Mouse (Mus musculus) Patski (cell line): ENCODE measurements at regions not wholly inside any gene's neighbourhood (a gene's known extent, or its start where the extent isn't known, plus 50 kb on each side); places are given as distances from the start of the nearest gene placed in this dataset.

Experiments used
- ATAC-seq: fragments of 100-300 bp; one replicate; pipeline ENCODE4 v1.8.0; 2021
- CTCF ChIA-PET: fragments of 350-600 bp; sonication (Branson Sonifier 250); formaldehyde crosslinking; loops from one replicate; lab custom pipeline; 2022; ENCODE audit warnings: inconsistent platforms; lab: Charles Lee
- POLR2A ChIA-PET: fragments of 350-600 bp; sonication (Branson Sonifier 250); formaldehyde crosslinking; loops from one replicate; lab custom pipeline; 2022; ENCODE audit warnings: antibody characterized with exemption, inconsistent platforms; lab: Charles Lee
- DNase-seq: peaks from one replicate; pipeline ENCODE4 v3.0.0-alpha.2; 2011; ENCODE audit warnings: low read depth, low spot score
- H3K27me3 ChIP-seq: fragments of 371-371 bp; one replicate; pipeline ENCODE4 v1.5.1; 2021
- CTCF ChIP-seq: fragments of 100-300 bp; IDR thresholded peaks from one replicate; pipeline ENCODE4 v1.5.1; 2021
- in situ Hi-C: fragments of 300-500 bp; cut with MboI; formaldehyde crosslinking; loops from 3 replicates; pipeline ENCODE4 v1.11.1; 2018; ENCODE audit warnings: low pct_unique_long_range_greater_than_20kb, mixed read lengths

DNA sequence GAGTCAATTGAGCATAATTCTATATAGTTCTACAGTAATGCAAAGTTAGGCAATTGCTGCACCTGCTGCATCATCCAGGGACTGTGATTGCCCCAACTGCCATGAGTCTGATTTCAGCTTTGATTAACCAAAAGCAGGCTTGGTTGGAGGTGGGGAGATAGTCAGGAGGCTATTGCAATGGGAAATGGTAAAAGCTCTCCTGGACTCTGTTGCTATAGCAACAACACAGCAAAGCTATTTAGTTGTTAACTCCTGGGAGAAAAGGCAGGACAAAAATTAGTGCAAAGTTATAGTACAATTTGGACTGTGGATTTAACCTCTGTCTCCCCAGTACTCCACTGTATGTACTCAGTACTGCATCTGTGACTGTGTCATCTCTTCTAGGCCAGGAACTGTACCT is 51.7 kb upstream of the Rasgrf1 start:
- ATAC-seq (no peak), DNase-seq (no peak)
- no peak for TF ChIP-seq CTCF
- POLR2A ChIA-PET, result no interaction called here
- CTCF ChIA-PET, result interaction anchor here (1.2 kb wide), 1 partner anchor 11 kb away, joined by 3 read pairs; no protein-coding TSS in a partner anchor
- H3K27me3 ChIP-seq, result peaks cover 3% of the 10 kb centered on the region
- in situ Hi-C loops, result no loop called here

DNA sequence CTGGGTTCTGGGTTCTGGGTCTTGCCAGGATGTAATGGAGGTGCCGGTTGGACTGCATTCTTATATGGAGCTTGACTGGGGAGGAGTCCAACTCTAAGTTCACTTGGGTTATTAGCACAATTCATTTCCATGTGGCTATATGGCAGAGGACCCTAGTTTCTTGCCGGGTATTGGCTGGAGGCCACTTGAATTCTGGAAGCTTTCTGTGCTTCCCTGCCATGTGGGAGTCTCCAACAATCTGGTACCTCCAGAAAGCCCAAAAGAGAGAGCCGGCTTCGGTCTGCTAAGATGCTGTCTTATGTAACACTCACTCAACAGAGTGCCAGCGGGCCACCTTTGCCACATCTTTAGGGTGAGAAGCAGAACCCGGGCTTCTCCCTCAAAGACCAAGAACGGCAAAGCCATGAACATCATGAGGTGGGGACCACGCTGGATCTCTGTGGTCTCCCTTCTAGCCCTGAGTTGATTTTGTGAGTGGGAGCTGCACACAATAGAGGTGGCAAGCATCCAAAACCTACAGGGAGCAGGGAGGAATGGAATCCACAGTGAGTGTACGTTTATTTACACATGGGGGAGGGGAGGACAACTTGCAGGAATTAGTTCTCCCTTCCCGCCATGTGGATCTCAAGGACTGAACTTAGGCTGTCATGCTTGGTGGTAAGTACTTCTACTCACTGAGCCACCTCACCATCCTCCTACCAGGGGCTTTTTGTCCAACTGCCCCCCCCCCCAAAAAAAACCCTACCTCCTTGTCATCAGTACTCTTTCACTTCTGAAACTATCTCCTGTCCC is 59.0 kb upstream of the Rasgrf1 start:
- in situ Hi-C loops, result no loop called here
- no peak for TF ChIP-seq CTCF
- ChIA-PET CTCF (interaction anchor here (1.0 kb wide), 1 partner anchor 267 kb away, joined by 3 read pairs; no protein-coding TSS in a partner anchor), POLR2A (no interaction called here)
- no peaks in the 10 kb centered on the region for H3K27me3 ChIP-seq
- ATAC-seq, result no peak
- no peak for DNase-seq

DNA sequence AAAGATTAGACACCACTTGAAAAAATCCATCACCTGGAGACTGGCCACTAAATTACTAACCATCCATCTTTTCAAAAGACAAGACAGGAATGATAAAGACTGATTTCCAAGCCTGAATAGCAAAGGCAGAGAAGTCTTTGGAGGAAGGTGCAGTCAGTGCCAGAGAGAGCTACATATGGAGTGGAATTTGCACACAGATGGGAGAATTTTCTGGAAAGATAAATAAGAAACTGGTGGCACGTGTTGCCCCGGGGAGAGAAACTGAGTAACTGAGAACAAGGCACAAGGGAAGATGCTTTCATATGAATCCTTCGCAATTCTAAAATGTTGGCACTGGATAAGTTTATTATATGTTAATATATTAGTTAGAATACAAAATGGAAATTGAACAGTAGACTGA is 59.8 kb upstream of the Rasgrf1 start:
- ATAC-seq (no peak), DNase-seq (no peak)
- H3K27me3 ChIP-seq, result no peaks in the 10 kb centered on the region
- in situ Hi-C loops, result no loop called here
- ChIA-PET CTCF (no interaction called here), POLR2A (no interaction called here)
- no peak for TF ChIP-seq CTCF

DNA sequence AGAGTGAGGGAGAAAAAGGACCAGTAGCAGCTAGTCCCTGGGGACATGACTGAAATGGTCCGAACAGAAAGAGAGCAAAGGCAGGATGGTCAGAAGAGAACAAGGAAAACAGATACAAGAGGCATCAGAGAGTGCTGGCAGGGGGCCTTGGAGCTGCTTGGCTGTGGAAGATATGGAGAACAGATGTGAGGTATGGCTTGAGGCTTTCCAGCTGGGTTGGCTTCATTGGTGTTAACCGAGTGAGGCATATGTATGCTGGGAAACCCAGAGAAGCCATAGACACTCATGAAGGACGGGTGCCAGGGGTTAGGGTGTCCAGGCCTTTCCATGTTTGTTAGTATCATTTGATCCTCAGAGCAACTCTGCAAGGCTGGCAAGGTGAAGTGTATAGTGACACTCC is 61.1 kb upstream of the Rasgrf1 start:
- no peaks in the 10 kb centered on the region for H3K27me3 ChIP-seq
- no peak for TF ChIP-seq CTCF
- CTCF ChIA-PET, result no interaction called here
- POLR2A ChIA-PET, result no interaction called here
- DNase-seq (no peak), ATAC-seq (no peak)
- in situ Hi-C loops, result no loop called here

DNA sequence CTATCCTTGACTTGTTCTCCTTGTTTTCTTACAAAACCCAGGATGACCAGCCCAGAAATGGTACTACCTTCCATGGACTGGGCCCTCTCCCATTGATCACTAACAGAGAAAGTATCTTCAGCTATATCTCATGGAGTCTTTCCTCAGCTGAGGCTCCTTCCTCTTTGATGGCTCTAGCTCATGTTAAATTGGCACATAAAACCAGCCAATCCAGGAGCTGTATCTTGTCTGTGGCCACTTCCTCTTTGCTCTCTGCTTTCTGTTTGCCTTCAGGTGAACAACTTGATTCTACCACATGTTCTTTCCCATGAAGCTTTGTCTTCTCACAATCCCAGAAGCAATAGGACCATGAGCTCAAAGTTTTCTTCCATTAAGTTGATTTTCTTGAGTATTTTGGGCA is 62.7 kb upstream of the Rasgrf1 start:
- CTCF ChIA-PET, result interaction anchor here (0.8 to 0.9 kb wide), 2 partner anchors 11 to 14 kb away, joined by 3 read pairs; no protein-coding TSS in a partner anchor
- POLR2A ChIA-PET, result no interaction called here

DNA sequence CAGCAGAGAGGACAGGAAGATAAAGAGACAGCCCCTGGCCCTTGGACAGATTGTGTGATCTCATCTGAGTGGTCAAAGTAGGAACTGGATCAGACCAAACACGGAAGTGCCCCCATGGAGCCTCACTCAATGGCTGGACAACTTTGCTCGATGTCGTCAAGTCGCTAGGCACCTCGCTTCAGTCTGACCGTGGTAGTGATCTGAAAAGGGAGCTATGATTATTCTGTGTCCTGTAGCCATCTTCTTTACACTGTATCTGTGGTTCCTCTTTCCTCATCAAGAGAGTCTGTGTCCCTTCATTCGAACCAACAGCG is 67.0 kb upstream of the Rasgrf1 start:
- TF ChIP-seq CTCF, result no peak
- DNase-seq, result no peak
- in situ Hi-C loops, result no loop called here
- POLR2A ChIA-PET, result no interaction called here
- CTCF ChIA-PET, result no interaction called here
- no peaks in the 10 kb centered on the region for H3K27me3 ChIP-seq
- no peak for ATAC-seq

More for the DNA sequence above, 62.7 kb upstream of the Rasgrf1 start:
- ATAC-seq, result no peak
- DNase-seq, result no peak
- no peaks in the 10 kb centered on the region for H3K27me3 ChIP-seq
- no peak for TF ChIP-seq CTCF
- in situ Hi-C loops, result no loop called here

DNA sequence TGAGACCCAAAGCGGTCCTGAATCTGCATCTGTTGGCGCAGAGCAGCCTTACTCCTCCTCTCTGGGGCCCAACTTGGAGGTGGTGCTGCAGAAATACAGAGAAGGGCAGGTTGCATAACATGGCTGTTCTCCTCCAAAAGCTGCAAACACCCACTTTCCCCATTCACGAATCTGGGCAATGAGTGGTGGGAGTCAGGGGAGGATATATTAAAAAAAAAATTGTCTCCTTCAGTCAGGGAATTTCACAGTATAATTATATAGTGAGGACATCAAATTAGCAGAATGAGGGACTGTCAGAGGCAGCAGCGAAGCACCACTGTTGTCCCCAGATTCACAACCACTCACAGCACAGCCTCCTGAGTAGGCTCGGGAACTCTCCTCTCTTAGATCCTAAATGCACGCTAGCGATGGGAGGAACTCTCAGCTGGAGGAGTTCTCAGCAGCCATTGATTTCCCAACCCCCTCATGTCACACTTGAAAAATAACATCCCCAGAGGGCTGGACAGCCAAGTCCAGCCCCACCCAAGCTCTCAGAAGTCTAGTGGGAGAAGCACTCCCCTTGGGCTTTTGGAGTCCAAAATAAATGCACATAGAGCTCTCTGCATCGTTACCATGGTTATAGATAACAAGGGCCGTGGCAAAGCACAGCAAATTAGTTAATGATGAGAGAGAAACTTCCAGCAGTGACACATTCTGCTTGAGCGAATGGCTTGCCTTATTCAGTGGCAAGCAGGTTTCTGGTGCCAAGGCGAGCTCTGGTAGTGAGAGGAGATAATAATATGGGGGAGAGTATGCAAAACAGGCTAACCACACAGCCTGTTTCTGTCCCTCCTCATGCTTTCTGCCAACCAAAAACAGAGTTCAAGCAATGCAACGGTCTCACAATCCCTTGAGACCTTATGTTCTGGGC is 67.6 kb upstream of the Rasgrf1 start:
- DNase-seq (no peak), ATAC-seq (no peak)
- in situ Hi-C loops, result no loop called here
- POLR2A ChIA-PET, result no interaction called here
- no peak for TF ChIP-seq CTCF
- CTCF ChIA-PET, result no interaction called here
- no peaks in the 10 kb centered on the region for H3K27me3 ChIP-seq

DNA sequence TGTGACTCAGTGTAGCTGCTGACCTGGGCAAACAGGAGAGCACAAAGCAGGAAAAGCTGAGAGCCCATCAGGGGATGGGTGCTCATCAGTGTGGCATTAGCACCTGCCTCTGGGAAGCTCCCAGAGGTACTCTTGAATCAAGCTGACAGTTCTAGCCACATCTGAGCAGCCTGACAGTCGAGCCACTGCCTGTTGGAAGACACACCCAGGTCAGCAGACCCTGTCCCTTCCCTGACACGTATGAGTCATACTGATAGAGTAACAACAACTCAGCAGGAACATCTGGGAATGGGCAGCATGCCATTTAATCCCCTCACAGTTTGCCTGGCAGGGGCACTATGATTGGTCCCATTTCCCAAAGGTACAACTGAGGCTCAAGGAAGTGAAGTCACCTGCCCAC is 68.3 kb upstream of the Rasgrf1 start:
- in situ Hi-C loops, result no loop called here
- no peaks in the 10 kb centered on the region for H3K27me3 ChIP-seq
- no peak for DNase-seq
- ATAC-seq, result no peak
- TF ChIP-seq CTCF, result no peak
- CTCF ChIA-PET, result no interaction called here
- POLR2A ChIA-PET, result no interaction called here

DNA sequence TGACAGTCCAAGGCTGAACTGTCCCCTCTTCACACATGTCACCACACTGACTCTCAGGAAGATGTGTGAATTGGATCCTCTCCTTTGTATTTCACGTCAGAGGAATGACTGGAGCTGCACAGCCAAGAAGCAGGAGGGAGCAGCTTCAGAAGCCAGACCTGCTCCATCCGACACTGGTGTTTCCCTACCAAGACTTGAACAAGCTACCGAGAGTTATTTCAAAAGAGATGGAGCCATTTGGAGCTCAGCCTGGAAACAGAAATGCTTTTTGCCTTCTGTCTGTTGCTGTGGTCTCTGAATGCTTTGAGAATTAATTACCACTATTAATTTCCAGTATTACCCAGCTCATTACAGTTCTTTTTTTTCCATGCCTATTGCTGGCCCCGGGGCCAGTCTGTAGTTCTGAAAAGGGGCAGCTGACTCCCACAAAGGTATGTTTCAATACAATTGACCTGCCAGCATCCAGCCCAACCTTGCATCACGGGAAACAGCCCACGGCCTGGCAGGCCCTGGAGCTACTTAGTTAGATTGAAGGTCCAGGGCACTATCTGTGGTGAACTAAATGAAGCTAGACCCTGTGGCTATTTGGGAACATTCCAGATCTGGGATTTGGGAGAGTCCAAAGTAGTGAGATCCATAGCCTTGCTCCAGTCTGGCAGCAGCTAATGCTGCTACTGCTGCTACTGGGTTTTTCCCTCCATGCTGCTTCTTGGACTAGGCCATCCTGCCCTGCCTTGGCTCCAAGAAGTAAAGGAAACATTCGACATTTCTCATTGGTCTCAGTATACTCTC is 73.1 kb upstream of the Rasgrf1 start:
- CTCF ChIA-PET, result interaction anchor here (2.8 kb wide), 1 partner anchor 9 kb away, joined by 10 read pairs; no protein-coding TSS in a partner anchor
- ATAC-seq, result no peak
- DNase-seq, result no peak
- no peak for TF ChIP-seq CTCF
- POLR2A ChIA-PET, result no interaction called here
- H3K27me3 ChIP-seq, result no peaks in the 10 kb centered on the region
- in situ Hi-C loops, result no loop called here

DNA sequence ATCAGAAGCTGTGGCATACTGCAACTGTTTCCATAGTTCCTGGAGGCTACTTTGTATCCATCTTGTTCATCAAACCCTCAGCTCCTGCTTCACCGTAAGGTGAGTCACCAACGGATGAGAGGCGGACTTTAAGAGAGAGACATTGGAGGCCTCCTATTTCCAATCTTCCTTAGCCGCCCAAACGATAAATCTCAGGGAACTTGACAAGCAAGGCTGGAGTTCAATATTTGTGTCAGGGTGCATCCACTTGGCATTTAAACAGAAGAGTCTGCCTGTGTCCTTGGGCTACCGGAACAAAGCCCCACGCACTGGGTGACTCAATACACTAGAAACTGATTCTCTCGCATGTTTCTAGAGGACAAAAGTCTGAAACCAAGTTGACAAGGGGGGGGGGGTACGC is 76.1 kb upstream of the Rasgrf1 start:
- no peak for TF ChIP-seq CTCF
- ATAC-seq (no peak), DNase-seq (no peak)
- ChIA-PET CTCF (no interaction called here), POLR2A (no interaction called here)
- peaks cover 4% of the 10 kb centered on the region for H3K27me3 ChIP-seq
- in situ Hi-C loops, result no loop called here
